Mouse (Mus musculus) layer of hippocampus, adult 2 months (tissue): Measurements from ENCODE around the gene Rai1. TPM values are rescaled to one million over a fixed set of nuclear protein-coding genes. Genes with fewer than 3 reads are reported as not detected.
A peak's percentile ranks its signal among the peaks of the same experiment; 100 is the strongest.

Experiments
- DNase-seq, 2 experiments: peaks; one replicate each; pipeline ENCODE4 v3.0.0; 2022; ENCODE audit warnings: low spot score in 2 of 2
- H3K27ac ChIP-seq: fragments of 200-600 bp; 2 replicates; pipeline ENCODE4 v1.8.1; 2022
- H3K4me3 ChIP-seq: fragments of 200-600 bp; 2 replicates; pipeline ENCODE4 v1.8.1; 2022; ENCODE audit warnings: mild to moderate bottlenecking
- CTCF ChIP-seq: fragments of 200-600 bp; conservative IDR thresholded peaks from 2 replicates; pipeline ENCODE4 v1.8.1; 2022; ENCODE audit warnings: antibody characterized with exemption, mild to moderate bottlenecking, moderate library complexity
- microRNA-seq, 2 experiments: library from miRNA; unstranded; fragments of <30 nt; microRNA quantifications; one replicate each; pipeline ENCODE4 v1.2.0; 2021
- total RNA-seq, 2 experiments: library from RNA; stranded (reverse); gene quantifications; 2 replicates each; pipeline ENCODE4 v1.2.3; 2021

Gene Rai1
- total RNA-seq, 2 experiments from 2014 or later, result 78.1 to 89.7 TPM

- H3K27ac ChIP-seq, result no peak overlapping the region; the same call in 1 of the 2 replicates
- no peak for DNase-seq
- no peak for TF ChIP-seq CTCF
- H3K4me3 ChIP-seq, result no peak overlapping the region
Observed at GRCm38 (mm10) chr11:60231951-60232350, 127.1 kb downstream of the Rai1 start.

GRCm38 (mm10) chr11:60232441-60233058, 127.7 kb downstream of the Rai1 start:
- no peak overlapping the region for H3K4me3 ChIP-seq
- TF ChIP-seq CTCF, result no peak
- peak overlapping the region; percentile 43; the same call in 1 of the 2 replicates for H3K27ac ChIP-seq
- DNase-seq, result no peak

- DNase-seq, result no peak
- Histone ChIP-seq H3K27ac (peak overlapping the region; percentile 43; the same call in 1 of the 2 replicates), H3K4me3 (no peak overlapping the region)
- no peak for TF ChIP-seq CTCF
Observed at GRCm38 (mm10) chr11:60233235-60233634, 128.4 kb downstream of the Rai1 start.

GRCm38 (mm10) chr11:60235351-60235750, 130.5 kb downstream of the Rai1 start:
- DNase-seq, result no peak
- H3K27ac ChIP-seq, result no peak overlapping the region
- no peak for TF ChIP-seq CTCF
- H3K4me3 ChIP-seq, result no peak overlapping the region

GRCm38 (mm10) chr11:60240509-60240908, 135.7 kb downstream of the Rai1 start:
- no peak for TF ChIP-seq CTCF
- DNase-seq, result no peak
- no peak overlapping the region for H3K4me3 ChIP-seq
- no peak overlapping the region for H3K27ac ChIP-seq

- DNase-seq, result no peak
- H3K4me3 ChIP-seq, result no peak overlapping the region
- peak overlapping the region; percentile 9 for H3K27ac ChIP-seq
- no peak for TF ChIP-seq CTCF
Observed at GRCm38 (mm10) chr11:60244503-60245143, 139.8 kb downstream of the Rai1 start.

GRCm38 (mm10) chr11:60246077-60246476, 141.3 kb downstream of the Rai1 start:
- peak overlapping the region; percentile 9 for H3K27ac ChIP-seq
- TF ChIP-seq CTCF, result no peak
- DNase-seq, result no peak

GRCm38 (mm10) chr11:60247753-60248550, 143.1 kb downstream of the Rai1 start:
- Histone ChIP-seq H3K27ac (peak overlapping the region; percentile 83), H3K4me3 (no peak overlapping the region)
- DNase-seq, result no peak
- no peak for TF ChIP-seq CTCF

More at GRCm38 (mm10) chr11:60246077-60246476, 141.3 kb downstream of the Rai1 start:
- H3K4me3 ChIP-seq, result no peak overlapping the region

Small RNA genes lying within 50 kb of the gene (microRNA-seq; reads per million reads assigned to microRNA genes)
- 0.64 to 1.1 reads per million in 2 experiments for gene Mir6921
- gene Mir6922, result 0.18 to 0.32 reads per million in 2 experiments

Other genes with a start within 250 kb of the Rai1 start
- gene Med9, start 156.8 kb upstream of the Rai1 start, total RNA-seq, result 10 to 100 TPM; 36.8 to 40.5 TPM
- gene Rasd1, start 140.1 kb upstream of the Rai1 start, total RNA-seq, result 10 to 100 TPM; 55.7 to 61.0 TPM
- gene Pemt, start 58.5 kb upstream of the Rai1 start, total RNA-seq, result 1 to 10 TPM; 3.8 to 7.9 TPM
- gene Srebf1, start 117.6 kb downstream of the Rai1 start, total RNA-seq, result 10 to 100 TPM; 64.2 to 70.8 TPM
- 100 to 1,000 TPM; 180 to 189 TPM for gene Tom1l2, start 247.9 kb downstream of the Rai1 start, total RNA-seq
- gene Drc3, start 248.3 kb downstream of the Rai1 start, total RNA-seq, result 1 to 10 TPM; 6.4 to 8.0 TPM